Comparison of ENCODE assay signal across 8 mouse cellular contexts in genomic region chr12:113152272-113152661, GRCm38 (mm10). TPM values are rescaled to one million over a fixed set of nuclear protein-coding genes. Genes with fewer than 3 reads are reported as not detected.
A peak's percentile ranks its signal among the peaks of the same experiment; 100 is the strongest.
DNase-seq lines count a peak whose midpoint lies in the region; ATAC-seq and TF ChIP-seq lines count a peak whose summit lies in the region.

No protein-coding gene starts in this region.

- H3K9ac ChIP-seq in heart, adult 2 months (ENCODE audit: low read depth, low read length) = peak overlapping the region; percentile 89
- H3K9ac ChIP-seq in kidney, postnatal 0 days (ENCODE audit: low read depth, low read length) = peak overlapping the region; percentile 57

- peak overlapping the region; percentile 52 for H3K4me3 ChIP-seq in heart, adult 2 months
- H3K4me3 ChIP-seq in kidney, postnatal 0 days (replicated peaks; ENCODE audit: low read depth, low read length) = peak overlapping the region; percentile 50
- peak overlapping the region; percentile 94 for H3K4me3 ChIP-seq in macrophage (ENCODE audit: inconsistent target)

- intact Hi-C loops in heart, adult 2 months (cut with DNase I) = loop anchor here (5.0 kb wide), 1 partner anchor 325 kb away; the partner anchor contains the start of gene Cdca4

- ATAC-seq in kidney, postnatal 0 days (replicated peaks; ENCODE audit: low FRiP score, low read depth) = no peak

- H3K9me3 ChIP-seq in kidney, postnatal 0 days (replicated peaks; ENCODE audit: low read length) = no peaks in the 10 kb centered on the region

- WGBS in heart, adult 2 months = 18% methylated on average over 19 of the region's 19 CpGs
- WGBS in kidney, postnatal 0 days = 24% methylated on average over 19 of the region's 19 CpGs
- WGBS in macrophage (ENCODE audit: missing documents) = 12% methylated on average over 19 of the region's 19 CpGs

- H3K4me2 ChIP-seq in kidney, postnatal 0 days (ENCODE audit: low read length) = peak overlapping the region; percentile 90

- H3K4me1 ChIP-seq in heart, adult 2 months (ENCODE audit: control insufficient read depth, insufficient read depth, low read length) = peaks cover 31% of the 10 kb centered on the region
- H3K4me1 ChIP-seq in kidney, postnatal 0 days (replicated peaks; ENCODE audit: insufficient read depth, low read length) = peaks cover 29% of the 10 kb centered on the region; the same call in 1 of the 2 replicates

- peak overlapping the region; percentile 79 for H3K27ac ChIP-seq in heart, adult 2 months
- H3K27ac ChIP-seq in kidney, postnatal 0 days = no peak overlapping the region
- H3K27ac ChIP-seq in macrophage = peak overlapping the region; percentile 80

- DNase-seq in CD4-positive helper T cell, adult 2 months (ENCODE audit: low read depth, low spot score) = peak; percentile 76
- DNase-seq in R1 (ENCODE audit: low read depth, low spot score) = peak; percentile 52
- DNase-seq in heart, adult 2 months = peak; percentile 67 to 72
- no peak for DNase-seq in kidney, postnatal 0 days (ENCODE audit: low spot score)
- peak; percentile 77 for DNase-seq in thymus, postnatal 4 days
- DNase-seq in layer of hippocampus, postnatal 14 days (ENCODE audit: low spot score in 2 of 2) = no peak
- no peak for DNase-seq in layer of hippocampus, adult 8-10 months (ENCODE audit: low spot score in 2 of 2)

- no peaks in the 10 kb centered on the region; the same call in 1 of the 2 replicates for H3K79me2 ChIP-seq in heart, adult 2 months (replicated peaks; ENCODE audit: control insufficient read depth, insufficient read depth, low read length)
- H3K79me2 ChIP-seq in macrophage (ENCODE audit: inconsistent target) = peaks cover 15% of the 10 kb centered on the region

- no peak for TF ChIP-seq EP300 in heart, adult 2 months (IDR thresholded peaks at IDR 0.05; ENCODE audit: insufficient read depth, low read depth, low read length)

- TF ChIP-seq CTCF in heart, adult 2 months (IDR thresholded peaks at IDR 0.05) = no peak
- no peak for TF ChIP-seq CTCF in kidney, postnatal 0 days (IDR thresholded peaks at IDR 0.05; ENCODE audit: low read depth)

- H3K27me3 ChIP-seq in heart, adult 2 months (ENCODE audit: control insufficient read depth, insufficient read depth, low read length) = no peaks in the 10 kb centered on the region
- H3K27me3 ChIP-seq in kidney, postnatal 0 days (ENCODE audit: insufficient read depth, low read length) = no peaks in the 10 kb centered on the region

- TF ChIP-seq POLR2A in heart, adult 2 months (IDR thresholded peaks at IDR 0.05; ENCODE audit: insufficient read depth, low read depth, low read length) = no peak

- H3K36me3 ChIP-seq in heart, adult 2 months (ENCODE audit: control insufficient read depth, insufficient read depth, low read length) = no peaks in the 10 kb centered on the region; the same call in 1 of the 2 replicates
- no peaks in the 10 kb centered on the region for H3K36me3 ChIP-seq in kidney, postnatal 0 days (ENCODE audit: insufficient read depth, low read length)
- H3K36me3 ChIP-seq in macrophage (ENCODE audit: inconsistent target) = no peaks in the 10 kb centered on the region

RNA-seq across cellular contexts. Expression of gene Tedc1, which starts 4.0 kb away (rescaled TPM):
- under 1 TPM; 0.34 to 0.52 TPM for total RNA-seq in heart, adult 2 months (2021)
- 0.45 and 0.67 TPM in 2 replicates for polyA plus RNA-seq in heart, adult 2 months (2012; rRNA removed)
- 14.8 and 16.7 TPM in 2 replicates for polyA plus RNA-seq in kidney, postnatal 0 days (2015; fragmentation: Nextera tagmentation; extraction: Ambion mirVana)
- total RNA-seq in macrophage (2018; cell fraction: chromatin; rRNA removed) = 10 to 100 TPM in 1 of 26 experiments, 1 to 10 TPM in 22, under 1 TPM in 3; 0.38 to 15.0 (median 3.1) TPM
- total RNA-seq in macrophage (2018; cell fraction: cytosol; rRNA removed) = 1 to 10 TPM in 17 of 26 experiments, under 1 TPM in 9; 0.46 to 1.7 (median 1.1) TPM
- 10 to 100 TPM in 2 of 26 experiments, 1 to 10 TPM in 20, under 1 TPM in 4; 0.52 to 17.8 (median 2.5) TPM for total RNA-seq in macrophage (2018; cell fraction: nucleus; rRNA removed)
- 0.63 to 3.8 TPM (median 0.75 TPM) in 3 replicates for polyA plus RNA-seq in macrophage (2018)
- total RNA-seq in layer of hippocampus, postnatal 14 days (2021) = 1 to 10 TPM; 2.3 to 2.7 TPM
- total RNA-seq in layer of hippocampus, adult 8-10 months (2022) = 1 to 10 TPM; 1.2 to 2.2 (median 1.4) TPM

RNA-seq across cellular contexts. Expression of gene Crip1, which starts 6.2 kb away (rescaled TPM):
- total RNA-seq in heart, adult 2 months (2021) = 100 to 1,000 TPM; 194 to 200 TPM
- polyA plus RNA-seq in heart, adult 2 months (2012; rRNA removed) = 429 and 531 TPM in 2 replicates
- polyA plus RNA-seq in kidney, postnatal 0 days (2015; fragmentation: Nextera tagmentation; extraction: Ambion mirVana) = 350 and 357 TPM in 2 replicates
- 10 to 100 TPM in 9 of 26 experiments, 1 to 10 TPM in 17; 1.2 to 28.4 (median 4.1) TPM for total RNA-seq in macrophage (2018; cell fraction: chromatin; rRNA removed)
- 100 to 1,000 TPM in 13 of 26 experiments, 10 to 100 TPM in 13; 19.3 to 337 (median 129) TPM for total RNA-seq in macrophage (2018; cell fraction: cytosol; rRNA removed)
- 10 to 100 TPM in 21 of 26 experiments, 1 to 10 TPM in 5; 4.4 to 62.6 (median 17.8) TPM for total RNA-seq in macrophage (2018; cell fraction: nucleus; rRNA removed)
- polyA plus RNA-seq in macrophage (2018) = 173 to 304 TPM (median 230 TPM) in 3 replicates
- 10 to 100 TPM in 1 of 2 experiments, 1 to 10 TPM in 1; 9.2 to 19.5 TPM for total RNA-seq in layer of hippocampus, postnatal 14 days (2021)
- total RNA-seq in layer of hippocampus, adult 8-10 months (2022) = 10 to 100 TPM; 10.9 to 27.6 (median 18.7) TPM

RNA-seq across cellular contexts. Expression of gene Crip2, which starts 12.2 kb away (rescaled TPM):
- total RNA-seq in heart, adult 2 months (2021) = 1,000 to 10,000 TPM; 1,390 to 1,660 TPM
- polyA plus RNA-seq in heart, adult 2 months (2012; rRNA removed) = 3,159 and 3,188 TPM in 2 replicates
- polyA plus RNA-seq in kidney, postnatal 0 days (2015; fragmentation: Nextera tagmentation; extraction: Ambion mirVana) = 227 and 239 TPM in 2 replicates
- 1 to 10 TPM in 2 of 26 experiments, not detected in 24; 2.6 to 3.7 TPM for total RNA-seq in macrophage (2018; cell fraction: chromatin; rRNA removed)
- total RNA-seq in macrophage (2018; cell fraction: cytosol; rRNA removed) = under 1 TPM in 16 of 26 experiments, not detected in 10; 0.13 to 0.51 (median 0.25) TPM
- 1 to 10 TPM in 1 of 26 experiments, under 1 TPM in 3, not detected in 22; 0.60 to 2.4 (median 0.73) TPM for total RNA-seq in macrophage (2018; cell fraction: nucleus; rRNA removed)
- polyA plus RNA-seq in macrophage (2018) = 0.39 to 0.53 TPM (median 0.46 TPM) in 3 replicates
- total RNA-seq in layer of hippocampus, postnatal 14 days (2021) = 100 to 1,000 TPM; 118 TPM
- 10 to 100 TPM; 75.5 to 95.0 (median 89.1) TPM for total RNA-seq in layer of hippocampus, adult 8-10 months (2022)

RNA-seq across cellular contexts. Expression of gene Tmem121, which starts 33.5 kb away (rescaled TPM):
- under 1 TPM in 1 of 2 experiments, not detected in 1; 0.18 TPM for total RNA-seq in heart, adult 2 months (2021)
- polyA plus RNA-seq in heart, adult 2 months (2012; rRNA removed) = 0.41 TPM in 1 of 2 replicates, not detected in the other
- polyA plus RNA-seq in kidney, postnatal 0 days (2015; fragmentation: Nextera tagmentation; extraction: Ambion mirVana) = 6.4 and 6.9 TPM in 2 replicates
- 1 to 10 TPM in 1 of 26 experiments, not detected in 25; 1.1 TPM for total RNA-seq in macrophage (2018; cell fraction: chromatin; rRNA removed)
- not detected for total RNA-seq in macrophage (2018; cell fraction: cytosol; rRNA removed)
- total RNA-seq in macrophage (2018; cell fraction: nucleus; rRNA removed) = not detected
- polyA plus RNA-seq in macrophage (2018) = not detected in 3 replicates
- 10 to 100 TPM; 23.2 to 24.0 TPM for total RNA-seq in layer of hippocampus, postnatal 14 days (2021)
- 10 to 100 TPM; 17.9 to 23.1 (median 19.9) TPM for total RNA-seq in layer of hippocampus, adult 8-10 months (2022)

RNA-seq across cellular contexts. Expression of gene Mta1, which starts 54.2 kb away (rescaled TPM):
- total RNA-seq in heart, adult 2 months (2021) = 10 to 100 TPM; 44.8 to 54.8 TPM
- 35.4 and 42.4 TPM in 2 replicates for polyA plus RNA-seq in heart, adult 2 months (2012; rRNA removed)
- 11.5 and 13.2 TPM in 2 replicates for polyA plus RNA-seq in kidney, postnatal 0 days (2015; fragmentation: Nextera tagmentation; extraction: Ambion mirVana)
- 10 to 100 TPM; 15.2 to 70.7 (median 40.0) TPM for total RNA-seq in macrophage (2018; cell fraction: chromatin; rRNA removed)
- 10 to 100 TPM; 20.9 to 30.7 (median 24.2) TPM for total RNA-seq in macrophage (2018; cell fraction: cytosol; rRNA removed)
- total RNA-seq in macrophage (2018; cell fraction: nucleus; rRNA removed) = 10 to 100 TPM; 14.0 to 47.5 (median 24.4) TPM
- 18.9 to 28.3 TPM (median 24.5 TPM) in 3 replicates for polyA plus RNA-seq in macrophage (2018)
- 10 to 100 TPM; 84.2 to 85.2 TPM for total RNA-seq in layer of hippocampus, postnatal 14 days (2021)
- total RNA-seq in layer of hippocampus, adult 8-10 months (2022) = 10 to 100 TPM; 70.5 to 74.8 (median 72.0) TPM

Comparison
In these comparisons a context has a peak if more than half of its experiments do, and no peak if none do; other contexts are left out.
1. DNase-seq: peak in CD4-positive helper T cell, adult 2 months (single experiment), R1 (single experiment), heart, adult 2 months (2 of 2) and thymus, postnatal 4 days (single experiment); none in kidney, postnatal 0 days (single experiment), layer of hippocampus, postnatal 14 days (0 of 2) and layer of hippocampus, adult 8-10 months (0 of 2).
2. RNA of gene Crip1, which starts 6.2 kb away (total RNA-seq): 194 to 200 TPM in heart, adult 2 months; 10.9 to 27.6 TPM in layer of hippocampus, adult 8-10 months and 9.2 to 19.5 TPM in layer of hippocampus, postnatal 14 days; every median in the first group is over 4 times any median in the second.
3. RNA of gene Crip2, which starts 12.2 kb away (total RNA-seq): 1,390 to 1,660 TPM in heart, adult 2 months; 118 TPM in layer of hippocampus, postnatal 14 days and 75.5 to 95.0 TPM in layer of hippocampus, adult 8-10 months; every median in the first group is over 10 times any median in the second.
4. Peak in every context shown above with its lines, with median percentiles within 50 percentile points of each other: H3K4me3 ChIP-seq.